Comparison of ENCODE assay signal across 8 mouse cellular contexts in genomic region chrX:42360173-42360931, GRCm38 (mm10).
A peak's percentile ranks its signal among the peaks of the same experiment; 100 is the strongest.
DNase-seq lines count a peak whose midpoint lies in the region; ATAC-seq and TF ChIP-seq lines count a peak whose summit lies in the region.

No protein-coding gene starts in this region.

- no peak overlapping the region for H3K27ac ChIP-seq in heart, adult 2 months
- peak overlapping the region; percentile 42 for H3K27ac ChIP-seq in heart, embryonic 15.5 days
- H3K27ac ChIP-seq in midbrain, embryonic 14.5 days (replicated peaks; ENCODE audit: low read depth, low read length): peak overlapping the region; percentile 77

- H3K9me3 ChIP-seq in heart, embryonic 15.5 days (replicated peaks): no peaks in the 10 kb centered on the region
- no peaks in the 10 kb centered on the region for H3K9me3 ChIP-seq in midbrain, embryonic 14.5 days (ENCODE audit: control insufficient read depth, low read length)

- H3K27me3 ChIP-seq in heart, adult 2 months (ENCODE audit: control insufficient read depth, insufficient read depth, low read length): no peaks in the 10 kb centered on the region
- H3K27me3 ChIP-seq in heart, embryonic 15.5 days: no peaks in the 10 kb centered on the region
- no peaks in the 10 kb centered on the region for H3K27me3 ChIP-seq in midbrain, embryonic 14.5 days (ENCODE audit: control insufficient read depth, insufficient read depth, low read length)

- peak in 1 of 2 experiments; percentile 4 for DNase-seq in heart, adult 2 months
- DNase-seq in heart, adult 11 months: no peak
- peak; percentile 17 to 29 for DNase-seq in cerebellum, postnatal 14 days
- DNase-seq in kidney, postnatal 36 days: peak; percentile 13 to 15
- peak; percentile 58 for DNase-seq in midbrain, embryonic 14.5 days
- DNase-seq in thymus, postnatal 4 days: peak; percentile 47
- DNase-seq in gastrocnemius, postnatal 14 days: no peak

- intact Hi-C loops in heart, adult 2 months (cut with DNase I): no loop called here
- intact Hi-C loops in gastrocnemius, postnatal 14 days (cut with DNase I; ENCODE audit: low total_unique reads): no loop called here

- peak; percentile 51 for TF ChIP-seq CTCF in heart, adult 2 months (IDR thresholded peaks at IDR 0.05)

- H3K4me3 ChIP-seq in heart, adult 2 months: peak overlapping the region; percentile 34
- peak overlapping the region; percentile 32 for H3K4me3 ChIP-seq in heart, embryonic 15.5 days
- peak overlapping the region; percentile 16 for H3K4me3 ChIP-seq in midbrain, embryonic 14.5 days (replicated peaks; ENCODE audit: low read depth, low read length)

- TF ChIP-seq EP300 in heart, adult 2 months (IDR thresholded peaks at IDR 0.05; ENCODE audit: insufficient read depth, low read depth, low read length): no peak

- H3K9ac ChIP-seq in heart, adult 2 months (ENCODE audit: low read depth, low read length): no peak overlapping the region; the same call in 1 of the 2 replicates
- no peak overlapping the region for H3K9ac ChIP-seq in heart, embryonic 15.5 days
- peak overlapping the region; percentile 26; the same call in 1 of the 2 replicates for H3K9ac ChIP-seq in midbrain, embryonic 14.5 days (replicated peaks; ENCODE audit: low read length)

- peak overlapping the region; percentile 58 for H3K4me2 ChIP-seq in heart, embryonic 15.5 days
- peak overlapping the region; percentile 47 for H3K4me2 ChIP-seq in midbrain, embryonic 14.5 days (ENCODE audit: low read length)

- H3K36me3 ChIP-seq in heart, adult 2 months (ENCODE audit: control insufficient read depth, insufficient read depth, low read length): no peaks in the 10 kb centered on the region
- no peaks in the 10 kb centered on the region for H3K36me3 ChIP-seq in heart, embryonic 15.5 days
- no peaks in the 10 kb centered on the region for H3K36me3 ChIP-seq in midbrain, embryonic 14.5 days (ENCODE audit: control insufficient read depth, insufficient read depth, low read length)

- no peak for ATAC-seq in heart, embryonic 15.5 days (replicated peaks; ENCODE audit: insufficient number of reproducible peaks, insufficient read depth, low FRiP score, low read depth)
- ATAC-seq in midbrain, embryonic 14.5 days (ENCODE audit: low FRiP score, low TSS enrichment): no peak

- no peaks in the 10 kb centered on the region for H3K79me2 ChIP-seq in heart, adult 2 months (replicated peaks; ENCODE audit: control insufficient read depth, insufficient read depth, low read length)

- TF ChIP-seq POLR2A in heart, adult 2 months (IDR thresholded peaks at IDR 0.05; ENCODE audit: insufficient read depth, low read depth, low read length): no peak

- H3K4me1 ChIP-seq in heart, adult 2 months (ENCODE audit: control insufficient read depth, insufficient read depth, low read length): no peaks in the 10 kb centered on the region
- no peaks in the 10 kb centered on the region for H3K4me1 ChIP-seq in heart, embryonic 15.5 days (replicated peaks)
- no peaks in the 10 kb centered on the region for H3K4me1 ChIP-seq in midbrain, embryonic 14.5 days (ENCODE audit: control insufficient read depth, insufficient read depth, low read length)

- WGBS in heart, adult 2 months: 19% methylated on average over 15 of the region's 15 CpGs
- WGBS in heart, embryonic 15.5 days: 18% methylated on average over 14 of the region's 15 CpGs
- 21% methylated on average over 15 of the region's 15 CpGs for WGBS in midbrain, embryonic 14.5 days

Comparison
In these comparisons a context has a peak if more than half of its experiments do, and no peak if none do; other contexts are left out.
1. DNase-seq: peak in cerebellum, postnatal 14 days (2 of 2), kidney, postnatal 36 days (2 of 2), midbrain, embryonic 14.5 days (single experiment) and thymus, postnatal 4 days (single experiment); none in heart, adult 11 months (single experiment) and gastrocnemius, postnatal 14 days (single experiment).
2. Peak in every context shown above with its lines, with median percentiles within 50 percentile points of each other: H3K4me3 ChIP-seq.